Mouse (Mus musculus) brain, embryonic 14.5 days (tissue): ENCODE measurements around the gene Txnrd2. TPM values are rescaled to one million over a fixed set of nuclear protein-coding genes. Genes with fewer than 3 reads are reported as not detected.

ENCODE experiments used
- DNase-seq: peaks from one replicate; pipeline ENCODE4 v3.0.0-alpha.2; 2011; ENCODE audit warnings: low read depth
- CTCF ChIP-seq: fragments of 200-500 bp; IDR thresholded peaks from 2 replicates; pipeline ENCODE4 v1.5.1; 2012; ENCODE audit warnings: inconsistent platforms, mild to moderate bottlenecking, moderate library complexity, borderline replicate concordance; ENCODE audit not compliant: insufficient read depth, insufficient read length; ENCODE audit errors: extremely low read depth
- POLR2A ChIP-seq: fragments of 200-500 bp; IDR thresholded peaks from 2 replicates; pipeline ENCODE4 v1.6.1; 2012; ENCODE audit warnings: mild to moderate bottlenecking, inconsistent platforms, borderline replicate concordance; ENCODE audit not compliant: poor library complexity, insufficient read depth, insufficient read length, severe bottlenecking; ENCODE audit errors: extremely low read depth
- polyA plus RNA-seq: library from polyadenylated mRNA; depleted of rRNA; stranded (reverse); fragments of >200 nt; gene quantifications from 2 replicates; pipeline ENCODE4 v1.2.3, GENCODE M21; 2012

Txnrd2 gene
- polyA plus RNA-seq, 1 experiment = 19.5 TPM

- TF ChIP-seq CTCF = no peak
- TF ChIP-seq POLR2A = no peak
- no peak for DNase-seq
Measured at GRCm38 (mm10) chr16:18423915-18424265, 2.3 kb upstream of the Txnrd2 start.

DNA sequence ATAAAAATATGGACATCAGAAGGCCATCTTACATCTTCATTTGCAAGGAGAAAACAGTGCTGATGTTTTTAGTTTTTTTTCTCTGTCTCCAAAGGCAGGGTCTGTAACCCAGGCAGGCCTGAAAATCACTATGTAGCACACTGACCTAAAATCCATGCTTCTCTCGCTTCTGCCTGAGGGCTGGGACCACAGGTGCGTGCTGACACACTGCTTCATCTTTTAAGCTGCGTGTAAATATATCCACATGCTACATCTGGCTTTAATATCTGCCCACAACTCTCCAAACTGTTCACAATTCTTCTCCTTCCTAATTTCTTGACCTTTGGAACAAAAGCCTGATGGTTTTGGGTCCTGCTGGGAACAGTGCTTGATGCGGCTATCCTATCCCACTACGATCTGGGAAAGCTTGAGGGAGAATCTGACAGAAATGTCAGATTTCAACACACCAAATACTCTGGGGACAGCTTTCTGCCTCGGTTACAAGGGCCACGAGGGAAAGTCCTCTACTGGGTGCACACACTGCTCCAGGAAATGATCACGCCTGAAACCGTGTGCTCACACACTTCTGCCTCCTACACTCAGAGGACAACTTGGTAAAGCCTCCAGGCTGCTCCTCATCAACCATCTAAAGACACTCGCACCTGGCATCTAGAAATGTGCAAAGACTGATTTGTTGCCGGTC, 1.7 kb upstream of the Txnrd2 start:
- TF ChIP-seq POLR2A = no peak
- DNase-seq = no peak

- no peak for DNase-seq
Measured at GRCm38 (mm10) chr16:18425475-18426214, 539 bp upstream of the Txnrd2 start.

GRCm38 (mm10) chr16:18426802-18427280, 657 bp downstream of the Txnrd2 start, which contains the start of gene Comt:
TSS of gene Comt (minus strand) at chr16:18426852.
- TF ChIP-seq POLR2A (no peak), CTCF (no peak)
- no peak for DNase-seq

More at GRCm38 (mm10) chr16:18425475-18426214, 539 bp upstream of the Txnrd2 start:
- TF ChIP-seq CTCF (no peak), POLR2A (no peak)

- TF ChIP-seq CTCF (no peak), POLR2A (no peak)
- no peak for DNase-seq
Measured at GRCm38 (mm10) chr16:18428011-18428515, 1.9 kb downstream of the Txnrd2 start.

- TF ChIP-seq CTCF = no peak
- no peak for TF ChIP-seq POLR2A
- DNase-seq = no peak
Measured at GRCm38 (mm10) chr16:18428516-18429042, 2.4 kb downstream of the Txnrd2 start.

DNA sequence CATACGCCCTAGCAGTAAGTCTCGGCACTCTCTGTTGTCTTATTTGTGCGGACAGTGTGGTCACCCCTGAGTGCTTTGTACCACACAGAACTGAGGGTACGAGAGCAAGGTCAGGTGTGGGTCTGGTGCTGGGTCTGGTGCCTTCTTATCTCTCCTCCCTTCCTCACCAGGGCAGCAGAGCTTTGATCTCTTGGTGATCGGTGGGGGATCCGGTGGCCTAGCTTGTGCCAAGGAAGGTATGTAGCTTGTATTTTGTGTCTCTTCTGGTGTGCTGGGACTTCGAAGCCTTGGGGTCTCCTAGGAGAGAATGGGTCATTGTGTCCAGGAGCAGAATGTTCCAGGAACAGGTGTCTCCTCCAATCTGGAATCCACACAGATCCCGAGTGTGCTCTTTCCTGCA, 3.5 kb downstream of the Txnrd2 start:
- TF ChIP-seq CTCF (no peak), POLR2A (no peak)
- no peak for DNase-seq

GRCm38 (mm10) chr16:18430641-18431212, 4.5 kb downstream of the Txnrd2 start:
- TF ChIP-seq POLR2A (no peak), CTCF (no peak)
- no peak for DNase-seq

GRCm38 (mm10) chr16:18433341-18433920, 7.2 kb downstream of the Txnrd2 start:
- TF ChIP-seq CTCF (no peak), POLR2A (no peak)
- no peak for DNase-seq

GRCm38 (mm10) chr16:18436128-18436527, 9.9 kb downstream of the Txnrd2 start:
- no peak for DNase-seq
- no peak for TF ChIP-seq CTCF
- no peak for TF ChIP-seq POLR2A

DNA sequence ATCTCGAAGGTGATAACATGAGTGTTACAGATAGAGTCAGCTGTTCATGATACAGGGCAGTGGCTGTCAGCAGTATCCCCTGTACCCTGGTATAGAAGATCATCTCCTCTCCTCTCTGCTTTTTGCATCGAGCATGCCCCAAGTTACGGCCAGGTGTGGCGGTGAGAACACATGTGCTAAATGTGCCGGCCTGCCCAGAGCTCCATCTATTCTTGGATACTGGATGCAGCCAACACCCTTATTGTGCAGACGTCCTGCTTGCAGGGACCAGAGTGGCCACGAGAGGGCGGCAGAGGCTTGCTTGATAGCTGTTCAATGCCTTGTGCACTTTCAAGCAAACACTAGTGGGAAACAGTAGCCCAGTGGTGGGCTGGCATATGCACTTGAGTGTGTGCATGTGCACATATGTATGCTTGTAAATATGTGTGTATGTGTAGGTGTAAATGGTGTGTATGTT, 17.2 kb downstream of the Txnrd2 start:
- DNase-seq = peak; percentile 95
- peak; percentile 99 for TF ChIP-seq CTCF
- no peak for TF ChIP-seq POLR2A
